8 mouse cellular contexts compared by ENCODE assay signal in genomic region chr12:69582613-69583269, GRCm38 (mm10). TPM values are rescaled to one million over a fixed set of nuclear protein-coding genes. Genes with fewer than 3 reads are reported as not detected.
DNase-seq lines count a peak whose midpoint lies in the region; ATAC-seq lines count a peak whose summit lies in the region.

Gene Vcpkmt (minus strand): TSS chr12:69583028.

- no peaks in the 10 kb centered on the region for H3K4me1 ChIP-seq in brown adipose tissue, adult 24 weeks (ENCODE audit: control insufficient read depth, insufficient read depth, insufficient read length, low read length)
- H3K4me1 ChIP-seq in heart, embryonic 14.5 days (ENCODE audit: control insufficient read depth in 2 of 2, insufficient read depth in 2 of 2, low read length in 2 of 2) = peaks cover 4 to 20% of the 10 kb centered on the region in 2 experiments
- H3K4me1 ChIP-seq in liver, embryonic 13.5 days (replicated peaks) = peaks cover 36% of the 10 kb centered on the region
- H3K4me1 ChIP-seq in stomach, embryonic 16.5 days (ENCODE audit: control insufficient read depth, insufficient read depth, low read length) = peaks cover 11% of the 10 kb centered on the region; the same call in 1 of the 2 replicates

- peak within 1 kb of the TSS; percentile 86 for H3K4me3 ChIP-seq in brown adipose tissue, adult 24 weeks (ENCODE audit: insufficient read depth, low read depth, low read length)
- H3K4me3 ChIP-seq in heart, embryonic 14.5 days (ENCODE audit: control insufficient read depth in 1 of 2, insufficient read depth in 1 of 2, low read depth in 1 of 2, low read length in 2 of 2) = peak within 1 kb of the TSS; percentile 59 to 90
- peak within 1 kb of the TSS; percentile 80 for H3K4me3 ChIP-seq in liver, embryonic 13.5 days (replicated peaks)
- H3K4me3 ChIP-seq in stomach, embryonic 16.5 days (replicated peaks; ENCODE audit: low read length) = peak within 1 kb of the TSS; percentile 89

- DNase-seq in CD4-positive, CD25-positive, alpha-beta regulatory T cell, adult 2 months (ENCODE audit: low read depth, low spot score) = peak; percentile 98
- peak; percentile 73 for DNase-seq in fibroblast of lung, adult 2 months (ENCODE audit: low read depth)
- peak; percentile 92 for DNase-seq in kidney, postnatal 14 days
- peak; percentile 90 for DNase-seq in liver, embryonic 13.5 days
- DNase-seq in neural tube, embryonic 10.5 days (ENCODE audit: extremely low spot score, low spot score) = peak; percentile 86

- peak within 1 kb of the TSS; percentile 92 for H3K9ac ChIP-seq in heart, embryonic 14.5 days (ENCODE audit: low read length)
- peak within 1 kb of the TSS; percentile 88 for H3K9ac ChIP-seq in liver, embryonic 13.5 days
- H3K9ac ChIP-seq in stomach, embryonic 16.5 days (ENCODE audit: low read length) = peak within 1 kb of the TSS; percentile 92

- under 1% methylated on average over 56 of the region's 56 CpGs for WGBS in heart, embryonic 14.5 days
- WGBS in liver, embryonic 13.5 days (ENCODE audit: insufficient replicate concordance) = under 1% methylated on average over 56 of the region's 56 CpGs
- WGBS in stomach, embryonic 16.5 days = under 1% methylated on average over 56 of the region's 56 CpGs

- H3K36me3 ChIP-seq in heart, embryonic 14.5 days (ENCODE audit: control insufficient read depth, insufficient read depth, low read length) = peaks cover 53% of the 10 kb centered on the region
- peaks cover 43% of the 10 kb centered on the region for H3K36me3 ChIP-seq in liver, embryonic 13.5 days
- peaks cover 9% of the 10 kb centered on the region for H3K36me3 ChIP-seq in stomach, embryonic 16.5 days (ENCODE audit: control insufficient read depth, insufficient read depth, low read length)

- H3K4me2 ChIP-seq in heart, embryonic 14.5 days (ENCODE audit: low read length) = peak within 1 kb of the TSS; percentile 78
- H3K4me2 ChIP-seq in liver, embryonic 13.5 days = peak within 1 kb of the TSS; percentile 90
- H3K4me2 ChIP-seq in stomach, embryonic 16.5 days (ENCODE audit: low read depth, low read length) = peak within 1 kb of the TSS; percentile 67

- H3K9me3 ChIP-seq in heart, embryonic 14.5 days (ENCODE audit: control insufficient read depth, low read length) = no peaks in the 10 kb centered on the region
- H3K9me3 ChIP-seq in liver, embryonic 13.5 days (replicated peaks) = no peaks in the 10 kb centered on the region
- H3K9me3 ChIP-seq in stomach, embryonic 16.5 days (replicated peaks; ENCODE audit: control insufficient read depth, low read length) = no peaks in the 10 kb centered on the region

- ATAC-seq in heart, embryonic 14.5 days (ENCODE audit: insufficient number of reproducible peaks, insufficient read depth, low FRiP score, low read depth) = peak; percentile 93
- ATAC-seq in liver, embryonic 13.5 days (ENCODE audit: low read depth) = peak; percentile 99
- peak; percentile 96 for ATAC-seq in stomach, embryonic 16.5 days (ENCODE audit: insufficient read depth, low FRiP score)

- no peaks in the 10 kb centered on the region for H3K27me3 ChIP-seq in heart, embryonic 14.5 days (ENCODE audit: control insufficient read depth, insufficient read depth, low read length)
- no peaks in the 10 kb centered on the region for H3K27me3 ChIP-seq in liver, embryonic 13.5 days
- no peaks in the 10 kb centered on the region for H3K27me3 ChIP-seq in stomach, embryonic 16.5 days (ENCODE audit: control insufficient read depth, insufficient read depth, low read length)

- H3K27ac ChIP-seq in brown adipose tissue, adult 24 weeks (replicated peaks; ENCODE audit: low read depth, low read length) = no peak within 1 kb of the TSS
- peak within 1 kb of the TSS; percentile 54 to 68 for H3K27ac ChIP-seq in heart, embryonic 14.5 days (replicated peaks in 1 of 2; ENCODE audit: control insufficient read depth in 1 of 2, insufficient read depth in 1 of 2, low read depth in 2 of 2, low read length in 2 of 2)
- peak within 1 kb of the TSS; percentile 73 for H3K27ac ChIP-seq in liver, embryonic 13.5 days
- peak within 1 kb of the TSS; percentile 70; the same call in 1 of the 2 replicates for H3K27ac ChIP-seq in stomach, embryonic 16.5 days (ENCODE audit: low read length)

RNA-seq across cellular contexts. Expression of gene Vcpkmt, which starts in this region (rescaled TPM):
- polyA plus RNA-seq in brown adipose tissue, adult 24 weeks (2012; ENCODE audit: insufficient read depth, insufficient read length, missing spikeins) = 4.1 and 5.2 TPM in 2 replicates
- 14.2 and 15.4 TPM in 2 replicates for polyA plus RNA-seq in heart, embryonic 14.5 days (2014; fragmentation: Nextera tagmentation; extraction: Ambion mirVana)
- 16.7 and 17.5 TPM in 2 replicates for polyA plus RNA-seq in liver, embryonic 13.5 days (2015; fragmentation: Nextera tagmentation; extraction: Ambion mirVana)
- polyA plus RNA-seq in stomach, embryonic 16.5 days (2015; fragmentation: Nextera tagmentation; extraction: Ambion mirVana) = 24.2 and 26.2 TPM in 2 replicates
